Mouse (Mus musculus): ENCODE measurements at regions not wholly inside any gene's neighbourhood (a gene's known extent, or its start where the extent isn't known, plus 50 kb on each side); places are given as distances from the start of the nearest gene placed in this dataset.

DNA sequence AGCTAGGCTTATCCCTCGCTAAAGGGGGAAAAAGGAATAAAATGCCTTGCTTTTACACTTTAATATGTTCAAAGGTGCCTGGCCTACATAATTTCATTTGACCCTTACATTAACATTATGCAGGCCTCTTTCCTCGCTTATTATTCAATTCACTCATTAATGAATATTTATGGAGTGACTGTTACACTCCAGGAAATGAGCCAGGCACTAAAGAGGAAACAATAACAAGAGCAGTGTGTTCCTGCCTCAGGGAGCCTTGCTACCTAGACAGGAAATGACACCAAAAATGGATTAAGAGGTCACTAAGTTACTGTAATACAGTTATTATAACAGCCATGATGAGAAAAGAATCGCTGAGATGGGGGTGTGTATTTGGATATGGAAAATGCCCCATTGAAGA, 289.9 kb upstream of the Gcfc2 start:
- no peak for TF ChIP-seq POLR2A (IDR thresholded peaks at IDR 0.05; ENCODE audit: borderline replicate concordance, extremely low read depth, insufficient read depth, insufficient read length, poor library complexity, severe bottlenecking)
- no peak for TF ChIP-seq CTCF (IDR thresholded peaks at IDR 0.05; ENCODE audit: borderline replicate concordance, extremely low read depth, insufficient read depth, insufficient read length)
